Mouse (Mus musculus) kidney, postnatal 0 days (tissue): Measurements from ENCODE around the gene Osbp. TPM values are rescaled to one million over a fixed set of nuclear protein-coding genes. Genes with fewer than 3 reads are reported as not detected.
A peak's percentile ranks its signal among the peaks of the same experiment; 100 is the strongest.

Experiments used
- ATAC-seq: fragments of 200-750 bp; cut with Nextera tagmentation; replicated peaks from 2 replicates; pipeline ENCODE4 v1.8.0; 2017; ENCODE audit warnings: low read depth, moderate number of reproducible peaks, moderate TSS enrichment, moderate library complexity; ENCODE audit not compliant: low FRiP score
- DNase-seq: peaks from one replicate; pipeline ENCODE4 v3.0.0-alpha.2; 2016; ENCODE audit warnings: low spot score
- H3K27ac ChIP-seq: fragments of 300-500 bp; sonication (generic); 2 replicates; pipeline ENCODE4 v1.5.1; 2014; ENCODE audit warnings: mild to moderate bottlenecking
- H3K27me3 ChIP-seq: fragments of 300-500 bp; sonication (generic); 2 replicates; pipeline ENCODE4 v1.6.1; 2014; ENCODE audit warnings: low read length, mixed read lengths; ENCODE audit not compliant: insufficient read depth
- H3K36me3 ChIP-seq: fragments of 300-500 bp; sonication (generic); 2 replicates; pipeline ENCODE4 v1.6.1; 2014; ENCODE audit warnings: low read length, mixed read lengths; ENCODE audit not compliant: insufficient read depth
- H3K4me1 ChIP-seq: fragments of 300-500 bp; sonication (generic); replicated peaks from 2 replicates; pipeline ENCODE4 v1.6.1; 2014; ENCODE audit warnings: antibody characterized with exemption, low read length, mixed read lengths; ENCODE audit not compliant: insufficient read depth
- H3K4me2 ChIP-seq: fragments of 300-500 bp; sonication (generic); 2 replicates; pipeline ENCODE4 v1.6.1; 2014; ENCODE audit warnings: mild to moderate bottlenecking, low read length, moderate library complexity, mixed read lengths
- H3K4me3 ChIP-seq: fragments of 300-500 bp; sonication (generic); replicated peaks from 2 replicates; pipeline ENCODE4 v1.5.1; 2014; ENCODE audit warnings: low read depth, low read length
- H3K9ac ChIP-seq: fragments of 300-500 bp; sonication (generic); 2 replicates; pipeline ENCODE4 v1.6.1; 2014; ENCODE audit warnings: low read depth, low read length
- H3K9me3 ChIP-seq: fragments of 300-500 bp; sonication (generic); replicated peaks from 2 replicates; pipeline ENCODE4 v1.6.1; 2016; ENCODE audit warnings: low read length, inconsistent platforms, mixed read lengths
- CTCF ChIP-seq: IDR thresholded peaks from 2 replicates; pipeline ENCODE4 v1.5.1; 2016; ENCODE audit warnings: antibody characterized with exemption, low read depth, mild to moderate bottlenecking, moderate library complexity
- WGBS: fragments of 180-500 bp; shearing (Covaris S2); extraction: QIAGEN DNeasy Blood & Tissue Kit; methylation state at CpG from one replicate; pipeline ENCODE4 v1.1.7; 2014; 5-methylcytosine and 5-hydroxymethylcytosine counted together
- polyA plus RNA-seq: library from polyadenylated mRNA; unstranded; fragments of >200 nt; fragmentation: Nextera tagmentation; extraction: Ambion mirVana; gene quantifications from 2 replicates; pipeline ENCODE4 v1.2.1, GENCODE M21; 2015

Osbp gene
- polyA plus RNA-seq, 1 experiment from 2014 or later, result 6.1 TPM

- Histone ChIP-seq H3K27me3 (no peaks in the 10 kb centered on the region), H3K4me3 (peak overlapping the region; percentile 63), H3K4me2 (peak overlapping the region; percentile 59), H3K36me3 (no peaks in the 10 kb centered on the region), H3K9ac (peak overlapping the region; percentile 65), H3K9me3 (no peaks in the 10 kb centered on the region), H3K4me1 (peaks cover 12% of the 10 kb centered on the region; the same call in 1 of the 2 replicates), H3K27ac (peak overlapping the region; percentile 82)
- DNase-seq (peak; percentile 92), ATAC-seq (peak; percentile 34)
- TF ChIP-seq CTCF, result no peak
- WGBS, result under 1% methylated on average over 41 of the region's 41 CpGs
Observed at GRCm38 (mm10) chr19:12005376-12006360, 39.9 kb downstream of the Osbp start.

DNA sequence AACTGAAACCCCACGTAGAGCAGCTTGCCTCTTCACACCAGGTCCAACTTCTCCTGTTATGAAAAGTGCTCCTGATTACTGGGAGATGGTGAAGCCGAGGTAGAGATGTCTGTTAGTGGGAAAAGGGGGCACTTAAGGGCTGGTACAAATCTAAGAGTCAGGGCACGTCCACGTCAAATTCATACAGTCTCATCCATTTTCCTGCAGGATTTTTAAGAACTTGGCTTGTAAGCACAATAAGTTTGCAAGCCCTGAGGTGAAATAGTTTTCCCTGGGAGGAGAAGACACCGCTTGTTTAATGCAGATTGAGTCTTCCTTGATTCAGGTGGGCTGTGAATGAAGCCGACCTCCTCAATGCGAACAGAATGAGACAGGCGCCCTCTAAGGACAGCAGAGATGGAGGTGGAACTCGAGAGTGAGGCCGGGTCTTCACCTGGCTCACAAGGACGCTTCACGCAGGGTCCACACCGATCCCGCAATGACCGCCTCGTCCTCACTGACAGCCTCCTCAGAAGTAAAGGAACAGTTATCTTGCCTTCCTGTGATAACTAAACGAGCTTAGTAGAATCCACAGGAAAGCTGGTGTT is 40.7 kb downstream of the Osbp start:
- peak; percentile 22 for DNase-seq
- ATAC-seq, result no peak
- WGBS, result 6% methylated on average over 17 of the region's 17 CpGs

GRCm38 (mm10) chr19:12007105-12007931 is 41.6 kb downstream of the Osbp start:
- Histone ChIP-seq H3K27me3 (no peaks in the 10 kb centered on the region), H3K9ac (no peak overlapping the region), H3K9me3 (no peaks in the 10 kb centered on the region), H3K27ac (no peak overlapping the region), H3K4me2 (peak overlapping the region; percentile 59), H3K4me1 (peaks cover 12% of the 10 kb centered on the region; the same call in 1 of the 2 replicates), H3K4me3 (0 out of 2 replicates have a peak overlapping the region, but pooled peaks have one; percentile 17), H3K36me3 (no peaks in the 10 kb centered on the region)
- peak; percentile 78 for TF ChIP-seq CTCF
- 17% methylated on average over 17 of the region's 17 CpGs for WGBS
- DNase-seq (peak; percentile 75), ATAC-seq (no peak)

More for the DNA sequence above, 40.7 kb downstream of the Osbp start:
- H3K9ac ChIP-seq, result peak overlapping the region; percentile 42
- peak overlapping the region; percentile 59 for H3K4me2 ChIP-seq
- no peak overlapping the region for H3K27ac ChIP-seq
- H3K27me3 ChIP-seq, result no peaks in the 10 kb centered on the region
- peak; percentile 36; the same call in 1 of the 2 replicates for TF ChIP-seq CTCF
- H3K36me3 ChIP-seq, result no peaks in the 10 kb centered on the region
- peaks cover 12% of the 10 kb centered on the region; the same call in 1 of the 2 replicates for H3K4me1 ChIP-seq
- peak overlapping the region; percentile 63 for H3K4me3 ChIP-seq
- H3K9me3 ChIP-seq, result no peaks in the 10 kb centered on the region

- no peak for DNase-seq
- H3K9me3 ChIP-seq, result no peaks in the 10 kb centered on the region
- H3K4me2 ChIP-seq, result no peak overlapping the region
- H3K27ac ChIP-seq, result no peak overlapping the region
- no peaks in the 10 kb centered on the region for H3K36me3 ChIP-seq
- H3K4me3 ChIP-seq, result no peak overlapping the region
- no peak for TF ChIP-seq CTCF
- 32% methylated on average over 17 of the region's 17 CpGs for WGBS
- H3K9ac ChIP-seq, result no peak overlapping the region
- peaks cover 12% of the 10 kb centered on the region; the same call in 1 of the 2 replicates for H3K4me1 ChIP-seq
- ATAC-seq, result no peak
- no peaks in the 10 kb centered on the region for H3K27me3 ChIP-seq
Observed at GRCm38 (mm10) chr19:12008410-12009380, 43.0 kb downstream of the Osbp start.
